Mouse (Mus musculus) kidney, adult 11 months (tissue): ENCODE measurements around the gene Hsd3b7.

Source experiments
- DNase-seq: peaks from one replicate; pipeline ENCODE4 v3.0.0; 2022

Hsd3b7 gene

DNA sequence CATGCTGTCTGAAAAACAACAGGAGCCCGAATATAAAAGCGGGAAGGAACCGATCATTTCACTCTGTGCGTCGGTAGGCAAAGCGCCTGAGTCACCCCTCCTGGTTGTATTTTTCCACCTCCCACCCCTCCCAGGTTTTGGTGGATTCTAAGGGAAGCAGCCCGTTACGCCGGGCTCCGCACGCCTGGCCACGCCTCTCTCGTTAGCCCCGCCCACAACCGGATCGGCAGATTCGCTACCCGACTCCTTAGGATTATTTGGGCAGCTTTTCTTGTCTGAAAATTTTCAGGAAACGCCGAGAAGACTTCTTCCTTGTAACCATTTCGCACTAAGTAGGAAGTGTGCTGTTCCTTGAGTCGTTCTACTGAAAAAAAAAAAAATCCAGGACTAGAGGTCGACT, 24.0 kb upstream of the Hsd3b7 start, which contains the start of gene Setd1a:
TSS of gene Setd1a (plus strand) at position 245 of the 400 bp plus-strand sequence.
- DNase-seq = peak; percentile 81

DNA sequence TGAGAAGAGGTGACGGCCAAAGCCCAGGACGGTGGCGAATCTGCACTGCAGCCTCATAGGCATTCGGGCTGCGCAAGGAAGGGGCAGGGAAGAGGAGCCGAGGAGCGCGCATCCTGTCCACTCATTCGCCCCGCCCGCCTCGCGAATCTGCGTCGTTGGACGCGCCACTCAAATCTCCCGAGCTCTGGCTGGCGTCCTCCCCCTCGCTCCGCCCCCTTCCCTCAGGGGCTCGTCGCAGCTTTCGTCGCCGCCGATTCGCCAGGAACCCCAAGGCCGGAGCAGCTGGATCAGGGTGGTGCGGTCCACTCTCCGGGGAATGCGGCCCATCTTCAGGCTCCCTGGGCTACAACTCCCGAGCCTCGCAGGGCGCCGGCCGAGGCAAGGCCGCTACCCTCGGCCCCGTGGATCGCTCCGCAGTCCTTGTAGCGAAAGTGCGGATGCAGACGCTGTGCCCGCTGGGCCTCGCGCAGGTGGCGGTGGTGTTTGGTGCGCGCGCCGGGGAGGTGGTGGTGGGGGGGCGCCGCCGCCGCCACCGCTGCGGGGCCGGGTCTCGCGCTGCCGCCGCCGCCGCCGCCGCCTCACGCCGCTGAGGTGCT, 23.4 kb upstream of the Hsd3b7 start:
- peak; percentile 95 for DNase-seq

DNA sequence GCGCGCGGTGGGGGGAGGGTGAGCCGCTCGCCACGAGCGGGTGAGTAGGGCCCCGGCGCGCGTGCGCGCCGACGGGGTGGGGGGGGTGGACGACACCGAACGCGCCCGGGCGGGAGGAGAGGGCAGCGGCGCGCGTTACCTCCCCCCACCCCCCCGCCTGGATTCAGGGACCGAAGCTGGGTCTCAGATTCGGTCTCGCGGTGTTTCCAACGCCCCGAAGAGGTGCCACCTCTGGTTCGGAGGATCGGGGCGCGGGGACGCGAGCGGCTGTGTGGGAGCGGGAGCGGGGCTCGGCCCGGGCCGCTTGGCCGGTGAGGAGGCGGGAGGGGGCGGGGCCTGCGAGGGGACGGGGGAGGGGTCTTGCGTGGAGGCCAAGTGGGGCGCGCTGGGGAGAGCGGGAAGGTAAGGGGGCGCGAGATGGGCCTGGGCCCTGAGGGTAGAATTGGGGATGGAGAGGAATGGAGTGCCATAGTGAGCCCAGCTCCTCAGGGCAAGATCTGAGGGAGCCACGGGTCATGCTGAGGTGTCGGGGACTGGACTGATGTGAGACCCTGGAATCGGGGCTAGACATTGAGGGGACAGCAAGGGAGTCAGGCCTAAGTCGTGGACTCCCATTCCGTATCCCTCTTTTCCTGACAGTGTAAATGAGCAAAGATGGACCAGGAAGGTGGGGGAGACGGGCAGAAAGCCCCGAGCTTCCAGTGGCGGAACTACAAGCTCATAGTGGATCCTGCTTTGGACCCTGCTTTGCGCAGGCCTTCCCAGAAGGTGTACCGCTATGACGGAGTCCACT, 22.7 kb upstream of the Hsd3b7 start:
- peak; percentile 54 for DNase-seq

DNA sequence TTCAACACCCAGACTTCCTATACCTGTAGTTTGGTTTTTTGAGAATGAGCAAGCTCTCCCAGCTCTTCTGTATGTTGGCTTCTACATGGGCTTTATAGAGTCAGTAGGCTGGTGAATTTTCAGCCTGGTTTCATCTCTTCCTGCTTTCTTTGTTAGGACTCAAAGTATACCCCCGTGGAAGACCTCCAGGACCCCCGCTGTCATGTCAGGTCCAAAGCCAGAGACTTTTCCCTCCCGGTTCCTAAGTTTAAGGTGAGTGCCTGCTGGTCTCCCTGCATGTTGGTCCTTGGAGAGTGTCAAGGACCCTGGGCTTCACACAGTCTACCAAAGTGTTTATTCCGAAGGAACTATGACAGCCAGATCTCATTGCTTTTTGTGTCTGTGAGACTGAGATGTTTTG, 22.1 kb upstream of the Hsd3b7 start:
- no peak for DNase-seq

DNA sequence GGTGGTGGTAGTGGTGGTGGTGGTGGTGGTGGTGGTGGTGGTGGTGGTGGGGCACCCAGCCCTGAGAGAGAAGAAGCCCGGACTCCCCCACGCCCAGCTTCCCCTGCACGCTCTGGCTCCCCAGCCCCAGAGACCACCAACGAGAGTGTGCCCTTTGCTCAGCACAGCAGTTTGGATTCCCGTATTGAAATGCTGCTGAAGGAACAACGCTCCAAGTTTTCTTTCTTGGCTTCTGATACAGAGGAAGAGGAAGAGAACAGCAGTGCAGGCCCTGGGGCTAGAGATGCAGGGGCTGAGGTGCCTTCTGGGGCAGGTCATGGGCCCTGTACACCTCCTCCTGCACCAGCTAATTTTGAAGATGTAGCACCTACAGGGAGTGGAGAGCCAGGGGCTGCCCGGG, 15.1 kb upstream of the Hsd3b7 start, which contains the start of gene Gm49388:
TSS of gene Gm49388 (plus strand) at position 301 of the 400 bp plus-strand sequence.
- no peak for DNase-seq

DNA sequence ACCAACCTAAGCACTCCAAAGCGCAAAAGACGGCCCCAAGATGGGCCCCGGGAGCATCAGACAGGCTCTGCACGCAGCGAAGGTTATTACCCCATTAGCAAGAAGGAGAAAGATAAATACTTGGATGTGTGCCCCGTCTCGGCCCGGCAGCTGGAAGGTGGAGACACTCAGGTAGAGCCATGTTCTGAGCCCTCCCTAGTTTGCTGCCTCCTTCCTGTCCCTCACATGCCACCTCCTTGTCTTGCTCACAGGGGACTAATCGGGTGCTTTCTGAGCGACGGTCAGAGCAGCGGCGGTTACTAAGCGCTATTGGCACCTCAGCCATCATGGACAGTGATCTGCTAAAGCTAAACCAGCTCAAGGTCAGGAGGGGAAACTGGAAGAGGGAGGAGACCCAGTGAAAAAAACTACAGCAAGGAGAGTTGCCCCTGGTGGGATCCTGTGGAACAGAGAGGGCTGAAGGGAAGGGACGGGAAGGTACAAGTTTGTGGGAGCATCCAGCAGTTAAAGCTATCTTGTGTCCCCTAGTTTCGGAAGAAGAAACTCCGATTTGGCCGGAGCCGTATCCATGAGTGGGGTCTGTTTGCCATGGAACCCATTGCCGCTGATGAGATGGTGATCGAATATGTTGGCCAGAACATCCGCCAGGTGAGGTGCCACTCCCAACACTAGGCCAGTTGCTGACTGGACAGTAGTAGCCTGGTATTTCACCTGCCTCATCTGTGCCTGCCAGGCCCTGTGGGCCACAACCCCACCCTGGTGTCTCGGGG, 3.1 kb upstream of the Hsd3b7 start:
- no peak for DNase-seq

DNA sequence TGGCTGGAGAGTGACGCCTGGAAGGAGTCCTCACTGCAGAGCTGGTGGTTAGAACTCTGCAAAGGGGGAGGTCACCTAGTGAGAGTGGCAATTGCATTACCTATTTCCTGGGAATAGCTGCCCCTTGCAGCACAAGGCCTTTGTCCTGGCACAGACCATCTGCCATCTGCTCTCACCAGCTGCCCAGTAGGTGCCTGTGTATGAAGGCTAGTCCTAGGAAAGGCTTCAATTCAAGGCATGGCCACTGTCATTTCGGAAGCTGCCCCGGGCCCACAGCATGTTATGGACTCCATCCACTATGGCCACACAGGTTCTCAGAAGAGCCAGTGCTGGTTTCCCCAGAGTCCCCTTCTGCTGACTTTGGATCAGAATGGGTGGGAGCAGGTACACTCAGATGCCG, 1.8 kb upstream of the Hsd3b7 start:
- no peak for DNase-seq

DNA sequence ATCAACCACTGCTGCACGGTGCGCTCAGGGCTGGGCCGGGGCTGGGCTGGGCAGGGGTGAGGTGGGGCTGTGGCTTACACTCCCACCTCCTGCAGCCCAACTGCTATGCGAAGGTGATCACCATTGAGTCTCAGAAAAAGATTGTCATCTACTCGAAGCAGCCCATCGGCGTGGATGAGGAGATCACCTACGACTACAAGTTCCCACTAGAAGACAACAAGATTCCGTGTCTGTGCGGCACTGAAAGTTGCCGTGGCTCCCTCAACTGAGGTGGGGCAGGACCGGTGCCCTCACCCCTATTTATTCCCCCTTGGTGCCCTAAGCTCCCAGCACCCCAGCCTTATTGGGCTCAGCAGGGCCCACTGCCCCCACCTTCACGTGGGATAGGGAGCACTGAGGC, 1.2 kb upstream of the Hsd3b7 start:
- no peak for DNase-seq

DNA sequence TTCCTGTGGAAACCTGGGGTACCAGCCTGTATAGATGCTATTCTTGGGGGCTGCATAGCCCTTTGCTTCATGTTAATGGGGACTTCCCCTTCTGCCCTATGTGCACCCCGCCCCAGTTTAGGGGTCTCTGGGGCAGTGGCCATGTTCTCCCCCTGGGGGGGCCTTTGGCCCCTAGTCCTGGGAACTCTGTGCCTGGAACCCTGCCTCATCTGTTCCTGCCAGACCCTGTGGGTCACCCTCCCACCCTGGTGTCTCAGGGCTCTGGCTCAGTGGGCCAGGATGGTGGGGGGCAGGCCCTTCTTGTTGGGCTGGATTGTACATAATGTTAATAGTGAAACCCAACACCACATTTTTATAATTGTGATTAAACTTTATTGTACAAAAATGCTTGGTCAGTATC, 666 bp upstream of the Hsd3b7 start:
- DNase-seq = no peak

DNA sequence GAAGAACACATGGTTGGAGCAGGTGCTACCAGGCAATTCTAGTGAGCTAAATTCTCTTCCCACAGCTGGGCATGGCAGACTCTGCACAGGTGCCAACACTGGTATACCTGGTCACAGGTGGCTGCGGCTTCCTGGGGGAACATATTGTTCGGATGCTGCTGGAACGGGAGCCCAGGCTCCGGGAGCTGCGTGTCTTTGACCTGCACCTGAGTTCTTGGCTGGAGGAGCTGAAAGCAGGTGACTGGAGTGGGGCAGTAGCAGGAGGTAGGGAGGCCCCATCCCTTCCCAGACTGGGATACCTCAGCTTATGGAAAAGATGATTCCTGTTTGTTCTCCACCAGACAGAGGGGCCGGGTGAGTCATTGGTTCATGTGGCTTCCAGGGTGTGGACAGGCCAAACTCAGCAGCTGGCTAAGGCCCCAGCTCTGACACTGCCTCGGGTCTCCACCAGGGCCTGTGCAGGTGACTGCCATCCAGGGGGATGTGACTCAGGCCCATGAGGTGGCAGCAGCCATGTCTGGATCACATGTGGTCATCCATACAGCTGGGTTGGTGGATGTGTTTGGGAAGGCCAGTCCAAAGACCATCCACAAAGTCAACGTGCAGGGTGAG, 712 bp downstream of the Hsd3b7 start:
- no peak for DNase-seq

DNA sequence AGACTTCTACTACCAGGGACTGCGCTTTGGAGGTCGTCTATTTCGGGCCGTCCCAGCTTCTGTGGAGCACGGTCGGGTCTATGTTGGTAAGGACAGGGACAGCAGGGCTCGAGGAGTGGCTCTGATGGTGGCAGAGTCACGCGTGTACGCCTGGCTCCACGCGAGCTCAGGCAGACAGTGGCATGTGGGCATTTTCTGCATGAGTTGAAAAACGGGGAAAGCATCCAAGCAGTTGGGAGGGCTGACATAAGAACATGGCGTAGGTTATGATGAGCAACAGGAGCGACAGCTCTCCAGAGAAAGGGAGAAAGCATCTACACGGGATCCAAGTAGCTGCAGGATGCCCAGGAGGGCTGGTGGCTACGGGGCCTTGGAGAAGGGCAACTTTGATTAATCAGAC, 1.9 kb downstream of the Hsd3b7 start:
- DNase-seq = no peak

DNA sequence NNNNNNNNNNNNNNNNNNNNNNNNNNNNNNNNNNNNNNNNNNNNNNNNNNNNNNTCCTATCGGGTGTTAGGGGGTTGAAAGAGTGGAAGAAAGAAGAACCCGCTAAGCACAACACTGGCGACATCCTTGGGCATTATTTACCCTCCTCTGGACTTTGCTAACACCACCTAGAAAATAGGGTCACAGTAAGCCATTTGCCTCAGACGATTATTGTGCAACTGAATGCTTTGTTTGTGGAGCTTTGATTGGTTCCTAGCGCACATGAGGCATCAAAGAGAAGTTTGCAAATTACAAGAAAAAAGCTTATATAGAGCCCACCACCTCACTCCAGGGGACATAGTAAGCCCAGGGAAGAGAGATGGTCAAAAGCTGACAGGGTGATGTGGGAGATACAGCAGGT, 8.4 kb downstream of the Hsd3b7 start:
- DNase-seq = no peak

DNA sequence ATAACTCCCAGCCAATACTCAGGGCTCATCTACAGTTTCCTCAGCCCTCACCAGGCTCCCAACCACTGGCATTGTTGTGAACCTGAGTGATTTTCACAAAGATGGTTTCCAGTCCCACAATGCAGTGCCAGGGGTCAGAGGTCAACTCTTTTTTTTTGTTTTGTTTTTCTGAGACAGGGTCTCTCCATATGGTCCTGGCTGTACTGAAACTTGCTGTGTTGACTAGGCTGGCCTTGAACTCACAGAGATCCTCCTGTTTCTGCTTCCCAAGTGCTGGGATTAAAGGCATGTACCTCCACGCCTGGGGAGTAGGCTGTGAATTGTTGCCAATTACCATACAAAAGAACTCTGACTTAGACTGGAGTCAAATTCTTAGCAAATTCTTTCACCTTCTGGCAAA, 9.4 kb downstream of the Hsd3b7 start:
- DNase-seq = no peak

DNA sequence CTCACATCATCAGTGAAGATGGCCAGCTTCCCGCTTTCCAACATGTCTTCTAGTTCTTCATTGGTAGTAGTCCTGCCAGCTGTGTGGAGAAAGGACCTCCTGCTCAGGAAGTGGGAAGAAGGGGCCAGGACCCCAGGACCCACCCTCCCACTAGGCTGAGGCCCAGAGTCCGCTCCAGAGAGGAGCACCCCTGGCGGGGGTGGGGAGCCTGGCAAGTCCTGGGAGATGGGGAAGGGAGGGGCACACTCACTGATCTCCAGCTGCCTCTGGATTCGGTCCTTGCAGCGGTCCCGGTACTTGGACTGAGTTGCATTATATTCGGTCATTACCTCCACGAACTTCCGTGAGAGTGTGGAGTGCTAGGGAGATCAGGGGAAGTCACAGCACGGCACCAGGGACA, 10.2 kb downstream of the Hsd3b7 start:
- DNase-seq = no peak

DNA sequence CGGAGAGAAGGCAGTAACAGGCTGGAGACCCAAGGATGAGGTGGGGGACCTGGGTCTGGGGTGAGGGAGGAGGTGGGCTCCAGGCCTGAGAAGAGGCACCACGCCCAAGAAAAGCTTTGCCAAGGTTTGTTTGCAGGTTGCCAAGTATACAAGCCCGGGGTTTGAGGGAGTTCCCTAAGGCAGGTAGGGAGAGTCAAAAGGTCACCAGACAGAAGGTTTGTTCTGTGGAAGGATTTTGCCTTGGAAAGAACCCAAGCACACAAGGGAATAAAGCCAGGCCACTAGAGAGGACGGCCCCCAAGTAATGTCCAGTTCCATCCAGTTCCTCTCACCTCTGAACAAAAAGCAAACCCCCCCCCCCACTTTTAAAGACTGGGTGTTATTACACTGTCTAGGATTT, 10.8 kb downstream of the Hsd3b7 start:
- no peak for DNase-seq

DNA sequence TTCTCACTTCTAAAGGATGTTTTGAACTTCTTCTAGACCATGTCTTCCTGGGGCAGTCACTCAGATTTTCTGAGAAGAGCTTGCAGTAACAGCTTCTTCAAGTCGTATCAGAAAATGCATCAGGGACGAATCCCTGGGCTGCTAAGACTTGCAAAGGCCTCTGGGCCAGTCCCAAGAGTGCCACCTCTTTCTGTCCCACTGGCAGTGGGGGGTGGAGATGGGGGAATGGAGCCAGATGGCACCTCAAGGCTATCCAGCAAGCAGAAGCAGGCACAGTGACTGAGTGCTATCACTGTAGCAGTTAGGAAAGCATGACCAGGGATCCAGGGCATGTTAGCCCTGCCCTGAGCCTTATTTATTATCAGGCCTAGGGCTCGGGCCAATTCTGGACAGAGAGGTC, 11.9 kb downstream of the Hsd3b7 start:
- DNase-seq = no peak

DNA sequence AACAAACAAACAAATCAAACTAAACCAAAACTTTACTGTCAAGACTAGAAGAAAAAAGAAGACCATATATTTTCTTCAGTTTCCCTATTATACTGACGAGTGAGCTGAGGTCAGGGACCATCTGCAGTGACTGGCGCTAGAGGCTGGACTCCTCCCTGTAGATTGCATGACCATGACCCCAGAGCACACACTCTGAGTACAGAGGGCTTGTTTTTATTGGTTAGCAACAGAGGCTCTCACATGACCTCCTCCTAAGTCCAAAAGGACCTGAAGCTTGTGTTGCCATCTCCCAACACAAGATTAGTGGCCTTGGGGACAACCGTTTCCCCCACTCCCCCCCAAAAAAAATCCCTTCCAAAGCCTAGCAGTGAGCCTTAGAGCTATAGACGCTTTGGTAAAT, 13.4 kb downstream of the Hsd3b7 start:
- DNase-seq = no peak

DNA sequence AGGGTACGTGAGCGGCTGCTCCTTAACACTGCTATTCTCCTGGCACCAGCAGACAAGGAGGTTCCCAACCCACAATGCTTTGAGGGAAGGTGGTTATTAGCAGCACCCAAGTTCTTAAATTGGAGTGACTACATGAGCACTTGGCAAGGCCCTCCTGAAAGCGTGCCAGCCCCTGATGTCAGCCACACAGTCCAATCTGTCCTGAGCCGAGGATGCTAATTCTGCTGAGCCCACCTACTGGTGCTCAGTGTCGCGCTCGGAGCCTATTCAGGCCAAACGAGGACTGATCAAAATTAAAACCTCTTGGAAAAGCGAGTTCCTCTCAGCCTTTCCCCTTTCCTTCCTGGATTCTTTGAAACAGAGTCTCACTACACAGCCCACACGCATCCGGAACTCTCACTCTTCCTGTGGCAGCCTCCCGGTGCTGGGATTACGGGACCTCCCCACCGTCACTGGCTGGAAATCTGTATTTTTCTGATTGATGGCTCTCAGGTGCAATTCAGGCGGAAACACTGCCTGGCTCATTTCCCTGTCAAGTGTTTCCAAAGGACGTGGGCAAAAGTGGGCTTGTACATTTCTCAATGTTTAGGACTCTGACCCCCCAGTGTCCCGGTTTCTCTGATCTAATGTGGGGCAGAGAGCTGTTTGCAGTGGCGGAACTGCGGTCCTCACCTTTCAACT, 14.0 kb downstream of the Hsd3b7 start:
- DNase-seq = peak; percentile 46

DNA sequence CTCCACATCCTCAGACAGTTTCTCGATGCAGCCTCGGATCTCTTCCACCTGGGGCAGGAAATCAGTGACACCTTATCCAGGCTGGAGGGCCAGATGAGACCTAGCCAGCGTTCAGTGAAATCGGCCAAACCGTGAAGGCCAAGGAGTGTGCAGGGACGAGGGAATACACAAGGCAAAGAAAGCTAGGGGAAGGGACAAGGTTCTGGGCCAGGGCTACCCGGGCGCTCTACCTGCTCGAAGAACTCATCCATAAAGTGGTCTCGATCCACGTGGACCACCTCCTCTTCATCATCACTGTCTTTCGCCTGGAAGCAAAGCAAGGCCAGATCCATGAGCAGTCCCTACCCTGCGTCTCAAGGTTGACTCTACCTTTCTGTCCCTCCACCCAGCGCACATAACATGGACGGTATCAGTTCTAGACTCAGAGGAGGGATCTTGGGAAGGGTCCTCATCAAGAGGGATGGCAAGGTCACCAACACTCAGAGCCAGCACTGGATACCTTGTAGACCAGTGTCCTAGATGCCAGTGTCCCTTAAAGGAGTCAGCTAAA, 14.8 kb downstream of the Hsd3b7 start:
- no peak for DNase-seq

DNA sequence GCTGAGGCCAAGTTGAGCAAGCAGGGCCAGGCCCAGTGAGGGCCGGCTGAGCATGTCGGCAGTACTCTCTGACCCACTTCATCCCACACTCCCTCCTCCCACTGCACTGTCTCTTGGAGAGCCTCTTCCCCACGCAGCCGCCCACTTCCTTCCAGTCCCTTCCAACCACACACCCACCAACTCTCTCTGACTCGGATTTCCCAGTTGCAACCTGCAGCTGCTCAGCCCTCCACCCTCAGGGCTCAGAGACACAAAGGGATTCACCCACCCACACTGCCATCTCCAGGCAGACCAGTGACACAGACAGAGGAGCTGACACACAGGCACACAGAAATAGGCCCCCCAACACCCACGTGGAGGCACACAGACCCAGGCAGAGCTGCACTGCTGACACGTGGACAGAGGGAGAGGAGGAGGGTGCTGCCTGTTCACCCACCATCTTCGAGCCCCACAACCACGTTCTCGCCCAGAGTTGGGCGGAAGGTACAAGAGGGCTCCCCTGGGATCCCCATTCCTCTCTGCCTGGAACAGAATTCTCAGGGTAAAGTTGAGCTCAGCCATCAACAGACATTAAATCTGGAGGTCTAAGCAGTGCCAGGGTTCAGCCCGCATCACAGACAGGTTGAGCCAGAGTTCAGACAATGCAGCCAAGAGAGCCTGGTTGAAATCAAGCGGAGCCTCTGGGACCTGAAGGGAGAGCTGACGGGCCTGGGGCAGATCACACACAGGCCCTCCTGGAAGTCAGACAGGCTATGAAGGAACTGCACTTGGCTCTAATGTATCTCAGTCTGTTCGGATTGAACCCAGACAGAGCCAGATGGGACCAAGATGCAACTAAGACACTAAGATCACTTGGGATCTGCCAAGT, 15.8 kb downstream of the Hsd3b7 start:
- peak; percentile 30 for DNase-seq

DNA sequence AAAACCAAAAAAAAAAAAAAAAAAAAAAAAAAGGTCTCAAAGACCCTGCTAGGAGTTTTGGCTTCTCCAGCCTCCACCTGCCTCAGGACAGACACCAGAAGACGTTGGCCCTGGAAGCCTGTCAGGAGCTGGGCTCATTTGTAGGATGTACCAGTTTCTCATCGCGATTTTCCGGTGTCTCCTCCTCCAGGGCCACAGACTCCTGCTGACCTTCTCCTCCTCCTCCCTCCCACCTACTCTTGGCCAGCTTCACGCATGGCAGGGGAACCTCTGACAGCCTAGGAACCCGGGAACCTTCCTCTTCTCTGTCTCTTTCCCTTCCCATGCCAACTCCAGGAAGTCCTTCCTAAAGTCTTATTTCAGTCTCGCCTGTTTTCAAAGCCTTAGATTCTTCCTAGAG, 16.6 kb downstream of the Hsd3b7 start:
- no peak for DNase-seq

DNA sequence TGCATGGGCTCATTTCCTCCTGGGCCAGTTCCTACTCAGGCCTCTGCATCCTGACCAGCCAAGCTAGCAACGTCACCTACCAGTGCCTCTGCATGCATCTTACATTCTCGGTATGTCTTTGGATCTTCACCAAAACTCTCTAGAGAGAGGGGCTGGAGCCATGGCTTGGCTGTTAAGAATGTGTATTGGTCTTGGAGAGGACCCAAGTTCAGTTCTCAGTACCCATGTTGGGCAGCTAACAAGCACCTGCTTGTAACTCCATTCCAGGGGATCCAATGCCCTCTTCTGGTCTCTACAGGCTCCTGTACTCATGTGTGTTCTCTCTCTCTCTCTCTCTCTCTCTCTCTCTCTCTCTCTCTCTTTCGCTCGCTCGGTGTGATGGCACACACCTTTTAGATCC, 17.4 kb downstream of the Hsd3b7 start:
- DNase-seq = no peak
